Mouse (Mus musculus): ENCODE results near the gene Ltbp1. TPM values are rescaled to one million over a fixed set of nuclear protein-coding genes. Genes with fewer than 3 reads are reported as not detected.

The Ltbp1 gene
- total RNA-seq, 2 experiments from 2014 or later = 13.9 to 15.2 TPM

- no peak for DNase-seq (ENCODE audit: low spot score in 2 of 2)
These were observed 223.0 kb downstream of the Ltbp1 start for GRCm38 (mm10) chr17:75228321-75228720.

GRCm38 (mm10) chr17:75233206-75233605, 227.8 kb downstream of the Ltbp1 start:
- no peak for DNase-seq (ENCODE audit: low spot score in 2 of 2)

- DNase-seq (ENCODE audit: low spot score in 2 of 2) = no peak
These were observed 228.6 kb downstream of the Ltbp1 start for GRCm38 (mm10) chr17:75233923-75234322.

- no peak for DNase-seq (ENCODE audit: low spot score in 2 of 2)
These were observed 230.4 kb downstream of the Ltbp1 start for GRCm38 (mm10) chr17:75235781-75236180.

- DNase-seq (ENCODE audit: low spot score in 2 of 2) = no peak
These were observed 231.2 kb downstream of the Ltbp1 start for GRCm38 (mm10) chr17:75236543-75236942.

GRCm38 (mm10) chr17:75237456-75237855, 232.1 kb downstream of the Ltbp1 start:
- no peak for DNase-seq (ENCODE audit: low spot score in 2 of 2)

- no peak for DNase-seq (ENCODE audit: low spot score in 2 of 2)
These were observed 233.3 kb downstream of the Ltbp1 start for GRCm38 (mm10) chr17:75238655-75239054.

- DNase-seq (ENCODE audit: low spot score in 2 of 2) = no peak
These were observed 234.2 kb downstream of the Ltbp1 start for GRCm38 (mm10) chr17:75239545-75239944.

- no peak for DNase-seq (ENCODE audit: low spot score in 2 of 2)
These were observed 236.7 kb downstream of the Ltbp1 start for GRCm38 (mm10) chr17:75242086-75242485.

- no peak for DNase-seq (ENCODE audit: low spot score in 2 of 2)
These were observed 237.9 kb downstream of the Ltbp1 start for GRCm38 (mm10) chr17:75243221-75243620.

GRCm38 (mm10) chr17:75244148-75244547, 238.8 kb downstream of the Ltbp1 start:
- DNase-seq (ENCODE audit: low spot score in 2 of 2) = no peak

- DNase-seq (ENCODE audit: low spot score in 2 of 2) = no peak
These were observed 239.7 kb downstream of the Ltbp1 start for GRCm38 (mm10) chr17:75245085-75245484.

GRCm38 (mm10) chr17:75248632-75249031, 243.3 kb downstream of the Ltbp1 start:
- DNase-seq (ENCODE audit: low spot score in 2 of 2) = no peak

GRCm38 (mm10) chr17:75250571-75250970, 245.2 kb downstream of the Ltbp1 start:
- no peak for DNase-seq (ENCODE audit: low spot score in 2 of 2)

GRCm38 (mm10) chr17:75251094-75251493, 245.7 kb downstream of the Ltbp1 start:
- no peak for DNase-seq (ENCODE audit: low spot score in 2 of 2)

- no peak for DNase-seq (ENCODE audit: low spot score in 2 of 2)
These were observed 247.2 kb downstream of the Ltbp1 start for GRCm38 (mm10) chr17:75252540-75252939.

GRCm38 (mm10) chr17:75254909-75255308, 249.5 kb downstream of the Ltbp1 start:
- DNase-seq (ENCODE audit: low spot score in 2 of 2) = no peak

GRCm38 (mm10) chr17:75255967-75256366, 250.6 kb downstream of the Ltbp1 start:
- no peak for DNase-seq (ENCODE audit: low spot score in 2 of 2)

- no peak for DNase-seq (ENCODE audit: low spot score in 2 of 2)
These were observed 253.1 kb downstream of the Ltbp1 start for GRCm38 (mm10) chr17:75258427-75258826.

- DNase-seq (ENCODE audit: low spot score in 2 of 2) = no peak
These were observed 258.1 kb downstream of the Ltbp1 start for GRCm38 (mm10) chr17:75263336-75263990.

- DNase-seq (ENCODE audit: low spot score in 2 of 2) = no peak
These were observed 263.1 kb downstream of the Ltbp1 start for GRCm38 (mm10) chr17:75268506-75268905.

- DNase-seq (ENCODE audit: low spot score in 2 of 2) = no peak
These were observed 267.1 kb downstream of the Ltbp1 start for GRCm38 (mm10) chr17:75272446-75272845.

GRCm38 (mm10) chr17:75273272-75273671, 267.9 kb downstream of the Ltbp1 start:
- no peak for DNase-seq (ENCODE audit: low spot score in 2 of 2)

Measured in adrenal gland, adult 18-20 months (tissue).